Mouse (Mus musculus) C2C12 (cell line): ENCODE results near the gene Cnbp. TPM values are rescaled to one million over a fixed set of nuclear protein-coding genes. Genes with fewer than 3 reads are reported as not detected.

Source experiments
- H3K27me3 ChIP-seq: one replicate; pipeline ENCODE4 v1.6.1; 2011; ENCODE audit not compliant: control insufficient read depth, insufficient read depth, insufficient read length
- H3K36me3 ChIP-seq: one replicate; pipeline ENCODE4 v1.6.1; 2011; ENCODE audit not compliant: control insufficient read depth, insufficient read depth
- H3K4me3 ChIP-seq: one replicate; pipeline ENCODE4 v1.5.1; 2011; ENCODE audit warnings: mild to moderate bottlenecking, control low read depth; ENCODE audit not compliant: poor library complexity, insufficient read depth, severe bottlenecking
- H3K79me2 ChIP-seq: one replicate; pipeline ENCODE4 v1.6.1; 2011; ENCODE audit not compliant: control insufficient read depth, insufficient read depth
- H3K79me3 ChIP-seq: one replicate; pipeline ENCODE4 v1.6.1; 2011; ENCODE audit warnings: low read depth, control low read depth
- H3ac ChIP-seq: one replicate; pipeline ENCODE3; 2011; ENCODE audit warnings: low read depth; ENCODE audit not compliant: control insufficient read depth, insufficient read length
- MAX ChIP-seq: IDR thresholded peaks from one replicate; pipeline ENCODE4 v1.6.1; 2011; ENCODE audit warnings: mild to moderate bottlenecking, control low read depth
- MYOD1 ChIP-seq: IDR thresholded peaks from one replicate; pipeline ENCODE4 v1.6.1; 2011; ENCODE audit warnings: low read depth; ENCODE audit not compliant: control insufficient read depth, insufficient read length
- MYOG ChIP-seq: IDR thresholded peaks from one replicate; pipeline ENCODE4 v1.6.1; 2011; ENCODE audit not compliant: control insufficient read depth, insufficient read length; ENCODE audit errors: extremely low read depth
- USF1 ChIP-seq: IDR thresholded peaks from one replicate; pipeline ENCODE4 v1.6.1; 2011; ENCODE audit warnings: low read depth, mild to moderate bottlenecking, control low read depth, moderate library complexity
- polyA plus RNA-seq: library from polyadenylated mRNA; unstranded; fragments of >200 nt; fragmentation: generic; extraction: Trizol; gene quantifications from one replicate; pipeline ENCODE4 v1.2.1, GENCODE M21; 2012; ENCODE audit warnings: missing spikeins

The Cnbp gene
- polyA plus RNA-seq, 1 experiment = 353 TPM

GRCm38 (mm10) chr6:87793821-87794510 is 56.9 kb downstream of the Cnbp start:
- no peak for TF ChIP-seq MYOG
- TF ChIP-seq MYOD1 = no peak
- no peak for TF ChIP-seq MAX
- TF ChIP-seq USF1 = no peak
- H3K36me3 ChIP-seq = no peaks in the 10 kb centered on the region
- H3K27me3 ChIP-seq = no peaks in the 10 kb centered on the region
- H3K79me3 ChIP-seq = no peaks in the 10 kb centered on the region
- H3K79me2 ChIP-seq = no peaks in the 10 kb centered on the region
- no peak overlapping the region for H3ac ChIP-seq
- no peak overlapping the region for H3K4me3 ChIP-seq

Other genes starting within 250 kb of the Cnbp start
- 5.8 TPM for gene Aplf, start 178.9 kb downstream of the Cnbp start, polyA plus RNA-seq
- 0.05 TPM for gene Efcc1, start 120.2 kb downstream of the Cnbp start, polyA plus RNA-seq
- not detected for gene Gp9, start 73.0 kb downstream of the Cnbp start, polyA plus RNA-seq
- gene Rab43, start 38.9 kb downstream of the Cnbp start, polyA plus RNA-seq = 8.3 TPM
- 2.3 TPM for gene Gm45140, start 15.3 kb downstream of the Cnbp start, polyA plus RNA-seq
- gene Isy1, start 12.3 kb downstream of the Cnbp start, polyA plus RNA-seq = 44.4 TPM
- gene Copg1, start 36.7 kb upstream of the Cnbp start, polyA plus RNA-seq = 115 TPM
- 43.5 TPM for gene Hmces, start 62.8 kb upstream of the Cnbp start, polyA plus RNA-seq
- gene H1fx, start 130.5 kb upstream of the Cnbp start, polyA plus RNA-seq = 58.5 TPM
- 197 TPM for gene Rab7, start 194.2 kb upstream of the Cnbp start, polyA plus RNA-seq
- 181 TPM for gene Rpn1, start 233.4 kb upstream of the Cnbp start, polyA plus RNA-seq